24 mouse cellular contexts compared by ENCODE assay signal in genomic region chr2:104030381-104030780, GRCm38 (mm10). TPM values are rescaled to one million over a fixed set of nuclear protein-coding genes. Genes with fewer than 3 reads are reported as not detected.
"Had no signal": no experiment of that assay in that cellular context is flagged by ENCODE, and none has a peak within 500 bp of the region (broad histone marks: within the 10 kb centered on the region; RNA-seq: fewer than 3 reads in every experiment).

No protein-coding gene starts in this region.

- H3K27me3 ChIP-seq: intestine, embryonic 15.5 days; megakaryocyte, embryonic 14.5 days; midbrain, embryonic 12.5 days had no signal

- ATAC-seq: intestine, embryonic 15.5 days; midbrain, embryonic 16.5 days had no signal

- H3K27ac ChIP-seq: intestine, embryonic 15.5 days; limb, embryonic 10.5 days; midbrain, embryonic 12.5 days had no signal

- H3K4me3 ChIP-seq: intestine, embryonic 15.5 days; limb, embryonic 10.5 days; midbrain, embryonic 12.5 days had no signal

- DNase-seq: kidney, adult 18-20 months; kidney, postnatal 10 days; lung, embryonic 14.5 days; lung, postnatal 10 days; lung, postnatal 4 days; right cerebral cortex, adult 18-20 months; right cerebral cortex, postnatal 25 days; thymus, adult 18-20 months; thymus, postnatal 25 days had no signal

- H3K9ac ChIP-seq: intestine, embryonic 15.5 days; lung, embryonic 14.5 days; midbrain, embryonic 12.5 days had no signal

- H3K9me3 ChIP-seq: intestine, embryonic 15.5 days; limb, embryonic 10.5 days; megakaryocyte, embryonic 14.5 days; midbrain, embryonic 12.5 days had no signal

RNA-seq across cellular contexts. Expression of gene 4931422A03Rik, which starts 2.2 kb away (rescaled TPM):
- total RNA-seq: layer of hippocampus, postnatal 14 days; left cerebral cortex, adult 18-20 months; left cerebral cortex, postnatal 10 days had no signal
- polyA plus RNA-seq: large intestine, adult 2 months; small intestine, adult 2 months had no signal

RNA-seq across cellular contexts. Expression of gene Gm10912, which starts 35.2 kb away (rescaled TPM):
- total RNA-seq: layer of hippocampus, postnatal 14 days had no signal
- polyA plus RNA-seq: kidney, embryonic 14.5 days; large intestine, adult 2 months; limb, embryonic 10.5 days; lung, embryonic 14.5 days; midbrain, embryonic 12.5 days; midbrain, embryonic 16.5 days; neural tube, embryonic 14.5 days had no signal

RNA-seq across cellular contexts. Expression of gene Gm10799, which starts 38.0 kb away (rescaled TPM):
- total RNA-seq: layer of hippocampus, adult 8-10 months; layer of hippocampus, postnatal 14 days; left cerebral cortex, adult 18-20 months; left cerebral cortex, postnatal 10 days had no signal
- polyA plus RNA-seq: intestine, embryonic 15.5 days; kidney, embryonic 14.5 days; large intestine, adult 2 months; limb, embryonic 10.5 days; limb, embryonic 14.5 days; lung, embryonic 14.5 days; midbrain, embryonic 12.5 days; midbrain, embryonic 16.5 days; neural tube, embryonic 14.5 days; small intestine, adult 2 months; urinary bladder, adult 2 months had no signal
